Mouse (Mus musculus): ENCODE results near the gene Lmbr1.

DNA sequence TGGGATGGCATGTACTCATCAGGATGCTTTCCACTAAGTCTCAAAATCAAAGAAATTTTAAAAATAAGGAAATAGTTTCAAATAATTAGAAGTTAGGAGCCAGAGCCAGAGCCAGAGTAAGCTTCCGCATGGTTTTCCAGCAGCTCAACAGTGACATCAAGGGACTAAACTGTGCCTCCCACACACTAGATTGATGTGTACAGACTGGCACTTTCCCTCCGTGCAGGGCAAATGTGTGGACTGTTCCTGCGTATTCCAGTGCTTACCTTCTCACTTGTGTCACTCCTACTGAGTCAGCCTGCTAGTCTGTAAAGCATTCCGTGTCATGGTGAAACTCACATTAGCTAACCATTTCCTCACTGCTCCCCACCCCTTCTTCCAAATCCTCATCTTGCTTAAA lies 107.3 kb downstream of the Lmbr1 start:
- TF ChIP-seq CTCF (IDR thresholded peaks at IDR 0.05; ENCODE audit: low read depth) (peak; percentile 68), EP300 (optimal IDR thresholded peaks at IDR 0.05) (no peak)

All from stomach, postnatal 0 days (tissue).